Mouse (Mus musculus): ENCODE measurements at regions not wholly inside any gene's neighbourhood (a gene's known extent, or its start where the extent isn't known, plus 50 kb on each side); places are given as distances from the start of the nearest gene placed in this dataset.

DNA sequence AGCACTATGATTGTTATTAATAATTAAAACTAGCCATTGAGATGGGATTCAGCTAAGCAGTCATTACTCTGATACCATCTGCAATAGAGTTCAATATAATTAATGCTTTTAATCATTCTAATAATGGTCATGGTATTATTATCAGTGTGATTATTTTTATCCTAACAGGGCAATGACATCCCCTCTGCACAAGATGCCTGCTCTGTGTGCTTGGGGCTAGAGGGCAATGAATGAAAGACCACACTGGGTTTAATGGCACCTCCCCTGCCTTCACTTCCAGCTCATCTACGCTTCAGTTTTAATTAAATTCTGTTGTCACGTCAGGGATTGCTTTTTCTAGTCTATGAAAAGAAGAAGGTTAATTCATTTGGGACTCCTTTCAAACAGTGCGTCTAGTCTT, 139.1 kb upstream of the Gm11096 start (continued):
- TF ChIP-seq MAFK (IDR thresholded peaks at IDR 0.05; ENCODE audit: borderline replicate concordance, low read depth, low read length) (no peak), JUND (IDR thresholded peaks at IDR 0.05; ENCODE audit: low read depth, low read length) (no peak)

GRCm38 (mm10) chr17:81291829-81292228, 149.7 kb upstream of the Gm11096 start:
- no peak overlapping the region for H3K9ac ChIP-seq (ENCODE audit: control insufficient read depth, low read depth, low read length, poor library complexity, severe bottlenecking)
- no peaks in the 10 kb centered on the region for H3K27me3 ChIP-seq (ENCODE audit: control insufficient read depth in 1 of 2, insufficient read depth in 2 of 2, low read length in 2 of 2)
- H3K4me1 ChIP-seq (ENCODE audit: control insufficient read depth in 1 of 2, insufficient read depth in 2 of 2, low read length in 2 of 2), result peaks cover 8 to 12% of the 10 kb centered on the region in 2 experiments
- H3K9me3 ChIP-seq (replicated peaks; ENCODE audit: insufficient read depth, low read length), result no peaks in the 10 kb centered on the region
- peak; percentile 66 for DNase-seq (ENCODE audit: low read depth, low spot score)
- H3K27ac ChIP-seq (ENCODE audit: control insufficient read depth, low read depth, low read length), result no peak overlapping the region
- peaks cover 0 to 9% of the 10 kb centered on the region in 2 experiments; a peak in 2 of 4 replicates for H3K36me3 ChIP-seq (ENCODE audit: control insufficient read depth in 1 of 2, insufficient read depth in 2 of 2, low read length in 2 of 2)
- no peak overlapping the region for H3K4me3 ChIP-seq (ENCODE audit: control insufficient read depth in 1 of 2, insufficient read depth in 1 of 2, low read depth in 2 of 2, low read length in 2 of 2)
- no peaks in the 10 kb centered on the region for H3K79me2 ChIP-seq (ENCODE audit: control insufficient read depth, insufficient read depth, low read length, poor library complexity)
- no peak for TF ChIP-seq NRF1 (IDR thresholded peaks at IDR 0.05; ENCODE audit: insufficient read depth, low read depth, low read length, poor library complexity, severe bottlenecking)
- no peak for TF ChIP-seq NELFE (IDR thresholded peaks at IDR 0.05; ENCODE audit: low read depth, low read length)
- no peak for TF ChIP-seq MAFK (IDR thresholded peaks at IDR 0.05; ENCODE audit: borderline replicate concordance, low read depth, low read length)
- TF ChIP-seq MXI1 (IDR thresholded peaks at IDR 0.05; ENCODE audit: low read depth, low read length), result no peak
- TF ChIP-seq EP300 (IDR thresholded peaks at IDR 0.05; ENCODE audit: low read depth in 1 of 2, low read length in 2 of 2), result peak; percentile 83 to 91
- no peak for TF ChIP-seq ZNF384 (IDR thresholded peaks at IDR 0.05; ENCODE audit: low read depth, low read length)
- TF ChIP-seq GABPA (IDR thresholded peaks at IDR 0.05; ENCODE audit: low read depth, low read length), result no peak
- no peak for TF ChIP-seq POLR2A (IDR thresholded peaks at IDR 0.05; ENCODE audit: control insufficient read depth in 1 of 2, insufficient read depth in 1 of 2, low read depth in 1 of 2, low read length in 2 of 2, poor library complexity in 1 of 2)
- no peak for TF ChIP-seq JUND (IDR thresholded peaks at IDR 0.05; ENCODE audit: low read depth, low read length)
- TF ChIP-seq USF1 (IDR thresholded peaks at IDR 0.05; ENCODE audit: low read depth, low read length), result no peak
- no peak for TF ChIP-seq SIN3A (IDR thresholded peaks at IDR 0.05; ENCODE audit: low read length)
- no peak for TF ChIP-seq CHD2 (IDR thresholded peaks at IDR 0.05; ENCODE audit: low read length)
- no peak for TF ChIP-seq CHD1 (IDR thresholded peaks at IDR 0.05; ENCODE audit: low read depth, low read length)
- TF ChIP-seq MYC (IDR thresholded peaks at IDR 0.05; ENCODE audit: low read depth, low read length), result no peak
- TF ChIP-seq CTCF (IDR thresholded peaks at IDR 0.05 in 2 of 3, conservative IDR thresholded peaks at IDR 0.05 in 1 of 3; ENCODE audit: control insufficient read depth in 1 of 3, insufficient read depth in 1 of 3, low read depth in 2 of 3, low read length in 3 of 3, poor library complexity in 1 of 3, severe bottlenecking in 1 of 3), result no peak
- TF ChIP-seq ZC3H11A (IDR thresholded peaks at IDR 0.05; ENCODE audit: low read depth, low read length), result no peak
- TF ChIP-seq SMC3 (IDR thresholded peaks at IDR 0.05; ENCODE audit: low read depth, low read length), result no peak
- TF ChIP-seq TAL1 (IDR thresholded peaks at IDR 0.05; ENCODE audit: low read length), result no peak
- TF ChIP-seq HCFC1 (IDR thresholded peaks at IDR 0.05; ENCODE audit: low read depth, low read length), result no peak
- no peak for TF ChIP-seq ZMIZ1 (IDR thresholded peaks at IDR 0.05; ENCODE audit: low read depth, low read length)
- TF ChIP-seq RCOR1 (IDR thresholded peaks at IDR 0.05; ENCODE audit: low read depth, low read length), result peak; percentile 53
- no peak for TF ChIP-seq E2F4 (IDR thresholded peaks at IDR 0.05; ENCODE audit: borderline replicate concordance, low read depth, low read length)
- peak; percentile 83 for TF ChIP-seq GATA1 (IDR thresholded peaks at IDR 0.05; ENCODE audit: low read depth, low read length)
- no peak for TF ChIP-seq ZKSCAN1 (IDR thresholded peaks at IDR 0.05; ENCODE audit: low read depth, low read length)
- no peak for TF ChIP-seq TBP (IDR thresholded peaks at IDR 0.05; ENCODE audit: low read depth, low read length)
- TF ChIP-seq BHLHE40 (IDR thresholded peaks at IDR 0.05; ENCODE audit: borderline replicate concordance, low read depth, low read length), result no peak; the same call in 1 of the 2 replicates
- TF ChIP-seq MYB (IDR thresholded peaks at IDR 0.05; ENCODE audit: low read depth, low read length), result no peak
- TF ChIP-seq USF2 (IDR thresholded peaks at IDR 0.05; ENCODE audit: borderline replicate concordance in 1 of 2, insufficient read depth in 1 of 2, low read depth in 1 of 2, low read length in 2 of 2), result no peak
- no peak for TF ChIP-seq RAD21 (IDR thresholded peaks at IDR 0.05; ENCODE audit: low read depth, low read length)
- peak; percentile 70 for TF ChIP-seq ETS1 (IDR thresholded peaks at IDR 0.05; ENCODE audit: low read depth, low read length)
- no peak for TF ChIP-seq KAT2A (conservative IDR thresholded peaks at IDR 0.05; ENCODE audit: low read depth, low read length)
- peak; percentile 69; the same call in 1 of the 2 replicates for TF ChIP-seq MAZ (IDR thresholded peaks at IDR 0.05; ENCODE audit: low read depth, low read length)
- no peak for TF ChIP-seq ELF1 (IDR thresholded peaks at IDR 0.05; ENCODE audit: low read depth, low read length)
- no peak for TF ChIP-seq POLR2AphosphoS2 (IDR thresholded peaks at IDR 0.05; ENCODE audit: low read length)
- TF ChIP-seq MEF2A (IDR thresholded peaks at IDR 0.05; ENCODE audit: extremely low read depth, insufficient replicate concordance, low read depth, low read length, poor library complexity, severe bottlenecking), result no peak
- peak; percentile 90 for TF ChIP-seq TCF12 (IDR thresholded peaks at IDR 0.05; ENCODE audit: low read depth, low read length)
